Mouse (Mus musculus) embryonic facial prominence, embryonic 11.5 days (tissue): ENCODE measurements around the gene Fbrsl1. TPM values are rescaled to one million over a fixed set of nuclear protein-coding genes. Genes with fewer than 3 reads are reported as not detected.
A peak's percentile ranks its signal among the peaks of the same experiment; 100 is the strongest.

Experiments
- ATAC-seq: fragments of 200-750 bp; cut with Nextera tagmentation; replicated peaks from 2 replicates; pipeline ENCODE4 v1.8.0; 2017; ENCODE audit warnings: low read depth; ENCODE audit not compliant: insufficient number of reproducible peaks, low FRiP score, low TSS enrichment
- DNase-seq: peaks from one replicate; pipeline ENCODE4 v3.0.0-alpha.2; 2015; ENCODE audit warnings: low spot score
- H3K27ac ChIP-seq: fragments of 300-500 bp; sonication (generic); replicated peaks from 2 replicates; pipeline ENCODE4 v1.5.1; 2014; ENCODE audit warnings: mild to moderate bottlenecking, low read depth, low read length, control low read depth
- H3K27me3 ChIP-seq: fragments of 300-500 bp; sonication (generic); 2 replicates; pipeline ENCODE4 v1.6.1; 2014; ENCODE audit warnings: mild to moderate bottlenecking, low read length, moderate library complexity, mixed read lengths; ENCODE audit not compliant: control insufficient read depth, insufficient read depth
- H3K36me3 ChIP-seq: fragments of 300-500 bp; sonication (generic); replicated peaks from 2 replicates; pipeline ENCODE4 v1.6.1; 2014; ENCODE audit warnings: low read depth, mild to moderate bottlenecking, low read length, moderate library complexity, mixed read lengths; ENCODE audit not compliant: control insufficient read depth, insufficient read depth
- H3K4me1 ChIP-seq: fragments of 300-500 bp; sonication (generic); 2 replicates; pipeline ENCODE4 v1.6.1; 2014; ENCODE audit warnings: low read length, mixed read lengths; ENCODE audit not compliant: control insufficient read depth, insufficient read depth
- H3K4me2 ChIP-seq: fragments of 300-500 bp; sonication (generic); 2 replicates; pipeline ENCODE4 v1.6.1; 2014; ENCODE audit warnings: low read depth, mild to moderate bottlenecking, control low read depth, low read length, moderate library complexity
- H3K4me3 ChIP-seq: fragments of 300-500 bp; sonication (generic); 2 replicates; pipeline ENCODE4 v1.5.1; 2014; ENCODE audit warnings: low read depth, low read length, control low read depth
- H3K9ac ChIP-seq: fragments of 300-500 bp; sonication (generic); replicated peaks from 2 replicates; pipeline ENCODE4 v1.6.1; 2014; ENCODE audit warnings: mild to moderate bottlenecking, control low read depth, low read length
- H3K9me3 ChIP-seq: fragments of 300-500 bp; sonication (generic); replicated peaks from 2 replicates; pipeline ENCODE4 v1.6.1; 2016; ENCODE audit warnings: mild to moderate bottlenecking, low read length, inconsistent platforms, mixed read lengths; ENCODE audit not compliant: control insufficient read depth
- WGBS: fragments of 180-500 bp; shearing (Covaris S2); extraction: QIAGEN DNeasy Blood & Tissue Kit; methylation state at CpG from one replicate; pipeline ENCODE4 v1.1.7; 2014; 5-methylcytosine and 5-hydroxymethylcytosine counted together
- polyA plus RNA-seq: library from polyadenylated mRNA; unstranded; fragments of >200 nt; fragmentation: Nextera tagmentation; extraction: Ambion mirVana; gene quantifications from 2 replicates; pipeline ENCODE4 v1.2.1, GENCODE M21; 2014

Gene Fbrsl1
- polyA plus RNA-seq, 1 experiment from 2014 or later, result 14.5 TPM

DNA sequence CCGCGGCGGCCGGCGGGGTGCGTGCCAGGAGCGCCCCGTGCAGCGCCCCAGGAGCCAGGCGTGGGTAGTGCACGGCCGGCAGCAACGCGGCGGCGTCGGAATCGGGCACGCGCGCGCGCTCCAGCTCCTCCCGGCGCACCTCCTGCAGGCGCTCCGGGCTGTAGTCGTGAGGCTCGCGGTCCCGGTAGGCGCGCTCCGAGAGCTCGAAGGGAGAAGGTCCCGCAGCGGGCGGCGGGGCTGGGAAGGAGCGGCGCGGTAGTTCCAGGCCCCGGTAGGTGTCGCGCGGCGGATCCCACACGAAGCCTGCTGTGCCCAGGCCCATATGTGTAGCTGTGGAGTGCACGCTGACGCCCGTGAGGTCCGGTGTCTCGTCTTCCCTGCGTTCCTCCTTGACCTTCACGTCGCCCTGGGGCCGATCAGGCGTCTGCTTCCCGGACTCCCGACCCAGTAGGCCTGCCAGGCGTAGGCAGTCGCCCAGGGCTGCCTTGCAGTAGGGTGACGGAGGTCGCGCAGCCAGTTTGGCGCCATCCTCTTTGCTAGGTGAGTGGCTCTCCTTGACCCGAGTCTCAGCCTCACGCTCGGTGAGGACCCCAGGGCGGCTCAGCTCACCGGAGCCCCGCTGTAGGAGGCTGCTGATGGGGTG, 85.0 kb downstream of the Fbrsl1 start:
- ATAC-seq (peak; percentile 80), DNase-seq (peak; percentile 84)
- Histone ChIP-seq H3K4me1 (no peaks in the 10 kb centered on the region), H3K27ac (no peak overlapping the region), H3K9me3 (no peaks in the 10 kb centered on the region), H3K36me3 (peaks cover 2% of the 10 kb centered on the region), H3K27me3 (no peaks in the 10 kb centered on the region), H3K4me2 (peak overlapping the region; percentile 93), H3K9ac (peak overlapping the region; percentile 65), H3K4me3 (peak overlapping the region; percentile 48)
- 2% methylated on average over 60 of the region's 72 CpGs for WGBS

DNA sequence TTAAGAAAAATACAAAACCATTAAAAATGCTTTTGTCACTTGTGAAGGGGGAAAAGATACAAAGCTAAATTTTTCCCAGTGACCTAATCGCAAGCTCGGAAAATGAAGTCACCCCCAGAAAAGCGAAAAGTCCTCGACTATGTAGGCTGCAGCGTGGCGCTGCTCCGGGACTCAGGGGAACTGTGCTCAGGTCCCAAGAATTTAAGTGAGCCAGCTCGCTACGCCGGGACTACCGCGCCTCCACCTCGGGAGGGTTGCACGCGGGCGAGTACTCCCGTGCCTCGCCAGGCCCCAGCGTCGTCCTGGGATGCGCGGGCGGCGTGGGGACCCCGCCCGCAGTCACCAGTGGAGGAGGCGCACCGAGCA, 85.5 kb downstream of the Fbrsl1 start:
- Histone ChIP-seq H3K27ac (no peak overlapping the region), H3K27me3 (no peaks in the 10 kb centered on the region), H3K9ac (peak overlapping the region; percentile 65), H3K9me3 (no peaks in the 10 kb centered on the region), H3K36me3 (no peaks in the 10 kb centered on the region; the same call in none of the 2 replicates), H3K4me3 (peak overlapping the region; percentile 48), H3K4me2 (peak overlapping the region; percentile 93), H3K4me1 (no peaks in the 10 kb centered on the region)
- DNase-seq (no peak), ATAC-seq (peak; percentile 24; the same call in 1 of the 2 replicates)
- WGBS, result 2% methylated on average over 28 of the region's 28 CpGs

DNA sequence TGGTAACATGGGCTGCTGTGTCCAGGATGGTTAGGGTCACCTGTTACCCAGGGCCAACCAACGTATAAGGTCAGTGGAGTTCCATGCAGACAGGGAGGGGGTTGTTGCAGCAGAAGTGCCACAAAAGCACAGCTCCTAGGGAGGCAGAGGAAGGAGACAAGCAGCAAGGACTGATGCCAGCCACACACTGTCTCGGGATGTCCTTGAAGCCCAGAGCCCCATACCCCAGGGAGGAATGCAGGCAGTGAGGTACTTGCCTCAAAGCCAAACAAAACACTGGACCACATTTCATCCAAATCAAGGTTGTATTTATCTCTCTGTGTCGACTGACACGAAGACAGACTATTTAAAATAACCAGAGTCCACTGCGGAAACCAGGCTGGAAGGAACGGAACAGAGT, 86.8 kb downstream of the Fbrsl1 start:
- Histone ChIP-seq H3K4me2 (no peak overlapping the region), H3K36me3 (no peaks in the 10 kb centered on the region; the same call in 1 of the 2 replicates), H3K9me3 (no peaks in the 10 kb centered on the region), H3K27me3 (no peaks in the 10 kb centered on the region), H3K4me3 (no peak overlapping the region), H3K4me1 (no peaks in the 10 kb centered on the region), H3K9ac (no peak overlapping the region), H3K27ac (no peak overlapping the region)
- ATAC-seq (no peak), DNase-seq (no peak)
- 92% methylated on average over 6 of the region's 6 CpGs for WGBS

DNA sequence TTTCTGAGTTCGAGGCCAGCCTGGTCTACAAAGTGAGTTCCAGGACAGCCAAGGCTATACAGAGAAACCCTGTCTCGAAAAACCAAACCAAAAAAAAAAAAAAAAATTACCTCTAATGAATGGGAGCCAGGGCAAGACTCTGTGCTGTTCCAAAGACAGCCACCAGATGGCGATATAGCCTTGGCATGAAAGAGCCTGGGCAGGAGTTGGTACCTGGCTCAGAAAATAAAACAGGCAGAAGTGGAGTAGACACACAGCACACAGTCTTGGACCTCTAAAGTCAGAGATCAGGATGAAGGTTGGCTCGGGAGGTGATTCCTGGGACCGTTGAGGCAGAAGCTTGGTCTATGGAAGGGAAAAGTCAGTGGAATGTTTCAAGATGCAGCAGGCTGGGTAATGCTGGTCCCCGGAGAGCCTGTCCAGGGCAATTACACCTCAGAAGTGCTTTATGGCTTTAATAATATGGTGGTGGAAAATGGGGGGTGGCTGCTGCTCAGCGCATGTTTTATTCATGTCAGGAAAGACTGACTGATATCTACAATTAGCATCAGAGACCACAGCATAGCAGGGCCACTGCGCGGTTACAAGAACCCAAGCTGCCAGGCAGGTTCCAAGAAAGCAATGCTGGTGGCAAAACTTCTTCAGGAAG, 90.6 kb downstream of the Fbrsl1 start:
- H3K9ac ChIP-seq, result no peak overlapping the region
- no peak overlapping the region for H3K27ac ChIP-seq
- H3K4me1 ChIP-seq, result no peaks in the 10 kb centered on the region
- 40% methylated on average over 9 of the region's 9 CpGs for WGBS
- peaks cover 2% of the 10 kb centered on the region; the same call in 1 of the 2 replicates for H3K27me3 ChIP-seq
- DNase-seq (peak; percentile 94), ATAC-seq (peak; percentile 16; the same call in 1 of the 2 replicates)
- H3K4me2 ChIP-seq, result no peak overlapping the region
- H3K4me3 ChIP-seq, result no peak overlapping the region
- no peaks in the 10 kb centered on the region for H3K36me3 ChIP-seq
- H3K9me3 ChIP-seq, result no peaks in the 10 kb centered on the region

DNA sequence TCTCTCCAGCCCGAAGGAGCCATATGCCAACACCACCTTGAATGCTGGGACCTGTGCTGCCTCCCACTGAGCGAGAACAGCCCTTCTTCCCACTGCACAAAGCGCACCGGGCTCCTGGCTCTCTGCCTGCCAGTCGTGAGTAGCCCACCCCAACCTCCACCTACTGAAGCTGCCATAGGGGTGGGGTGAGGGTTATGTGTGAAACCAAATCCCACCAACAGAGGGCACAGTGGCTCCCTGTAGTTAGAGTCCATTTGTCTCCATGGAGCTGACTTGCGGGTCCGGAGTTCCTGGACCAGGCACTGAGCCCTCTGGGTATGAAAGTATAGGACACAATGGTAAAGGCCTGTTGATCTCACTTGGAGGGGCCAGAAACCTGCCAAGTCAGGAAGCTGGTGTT, 93.6 kb downstream of the Fbrsl1 start:
- WGBS, result 15% methylated on average over 7 of the region's 7 CpGs
- DNase-seq (peak; percentile 68), ATAC-seq (no peak)
- no peaks in the 10 kb centered on the region for H3K9me3 ChIP-seq
- H3K9ac ChIP-seq, result no peak overlapping the region
- no peak overlapping the region for H3K4me3 ChIP-seq
- H3K4me1 ChIP-seq, result no peaks in the 10 kb centered on the region
- H3K27me3 ChIP-seq, result peaks cover 2% of the 10 kb centered on the region; the same call in 1 of the 2 replicates
- no peak overlapping the region for H3K27ac ChIP-seq
- H3K36me3 ChIP-seq, result no peaks in the 10 kb centered on the region
- H3K4me2 ChIP-seq, result no peak overlapping the region

DNA sequence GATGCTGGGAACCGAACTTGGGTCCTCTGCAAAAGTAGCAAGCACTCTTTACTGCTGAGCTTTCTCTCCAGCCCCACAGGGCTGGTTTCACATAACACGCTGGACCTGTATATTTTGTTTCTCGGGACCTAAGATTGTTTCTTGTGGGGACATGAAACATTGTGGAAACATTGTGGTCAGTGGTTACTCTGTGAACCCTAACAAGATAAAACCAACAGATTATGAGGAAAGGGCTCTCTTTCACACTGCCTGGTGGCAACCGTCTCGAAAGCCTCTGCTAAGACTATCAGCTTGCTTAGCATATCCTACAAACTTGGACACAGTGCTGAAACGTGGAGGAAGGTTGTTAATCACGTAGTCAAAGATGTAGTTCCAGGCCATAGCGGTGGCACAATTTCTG, 101.3 kb downstream of the Fbrsl1 start:
- H3K9ac ChIP-seq, result no peak overlapping the region
- WGBS, result 86% methylated on average over 8 of the region's 8 CpGs
- DNase-seq (no peak), ATAC-seq (no peak)
- H3K36me3 ChIP-seq, result no peaks in the 10 kb centered on the region
- H3K4me1 ChIP-seq, result no peaks in the 10 kb centered on the region
- H3K27me3 ChIP-seq, result peaks cover 6% of the 10 kb centered on the region
- no peak overlapping the region for H3K27ac ChIP-seq
- no peak overlapping the region for H3K4me3 ChIP-seq
- no peak overlapping the region for H3K4me2 ChIP-seq
- no peaks in the 10 kb centered on the region for H3K9me3 ChIP-seq

DNA sequence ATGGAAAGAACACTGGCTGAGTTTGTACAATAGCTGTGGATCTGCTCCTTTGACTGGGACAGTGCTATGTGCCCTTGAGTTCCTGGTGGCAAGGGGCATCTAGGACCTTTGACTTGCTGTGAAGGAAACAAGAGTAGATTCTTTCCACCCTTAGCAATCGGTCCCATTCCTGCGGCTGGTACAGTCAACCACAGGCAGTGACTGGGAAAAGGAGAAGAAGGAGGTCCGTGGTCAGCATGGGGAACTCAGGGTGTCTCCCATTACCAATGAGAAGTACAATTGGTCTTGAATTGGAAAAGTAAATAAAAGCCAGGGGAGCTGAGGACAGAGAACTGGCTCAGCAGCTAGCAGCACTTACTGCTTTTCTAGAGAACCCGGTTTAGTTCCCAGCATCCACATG, 102.8 kb downstream of the Fbrsl1 start:
- WGBS, result 86% methylated on average over 4 of the region's 4 CpGs
- no peak for DNase-seq
- Histone ChIP-seq H3K4me3 (no peak overlapping the region), H3K27ac (no peak overlapping the region), H3K36me3 (no peaks in the 10 kb centered on the region), H3K4me1 (no peaks in the 10 kb centered on the region), H3K9me3 (no peaks in the 10 kb centered on the region), H3K9ac (no peak overlapping the region), H3K4me2 (no peak overlapping the region), H3K27me3 (peaks cover 8% of the 10 kb centered on the region)
- no peak for ATAC-seq

DNA sequence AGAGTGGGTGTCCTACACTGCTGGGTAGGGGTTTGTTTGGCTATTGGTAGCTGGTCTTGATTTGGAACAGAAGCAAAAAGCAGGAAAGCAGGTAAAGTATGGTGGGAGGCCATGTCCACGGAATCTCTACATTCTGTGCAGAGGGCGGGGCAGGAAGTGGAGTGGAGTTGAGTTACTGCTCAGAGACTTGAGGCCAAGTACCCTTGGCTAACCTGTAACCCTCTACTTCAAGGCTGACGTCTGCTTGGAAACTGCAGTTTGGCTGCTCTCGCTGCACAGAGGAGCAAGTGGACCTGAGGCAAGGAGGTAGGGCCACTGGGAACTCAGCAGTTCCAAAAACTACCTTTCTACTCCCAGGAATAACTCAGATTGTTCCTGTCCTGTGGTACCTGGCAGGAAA, 103.8 kb downstream of the Fbrsl1 start, which contains the start of gene Lrcol1:
Gene Lrcol1 (plus strand): TSS at position 207 of the 400 bp plus-strand sequence.
- ATAC-seq (no peak), DNase-seq (no peak)
- H3K36me3 ChIP-seq, result no peaks in the 10 kb centered on the region
- WGBS, result 77% methylated on average over 4 of the region's 4 CpGs
- no peak within 1 kb of the TSS for H3K27ac ChIP-seq
- no peak within 1 kb of the TSS for H3K4me2 ChIP-seq
- no peaks in the 10 kb centered on the region for H3K4me1 ChIP-seq
- peaks cover 8% of the 10 kb centered on the region for H3K27me3 ChIP-seq
- H3K4me3 ChIP-seq, result no peak within 1 kb of the TSS
- H3K9ac ChIP-seq, result no peak within 1 kb of the TSS
- H3K9me3 ChIP-seq, result no peaks in the 10 kb centered on the region
